Mouse (Mus musculus) cortical plate, adult 2 months (tissue): ENCODE measurements around the gene Spsb2.

Experiments
- CTCF ChIP-seq: fragments of 200-500 bp; IDR thresholded peaks from 2 replicates; pipeline ENCODE4 v1.5.1; 2011; ENCODE audit warnings: mild to moderate bottlenecking, control low read depth, low read length; ENCODE audit not compliant: insufficient read depth; ENCODE audit errors: extremely low read depth
- POLR2A ChIP-seq: fragments of 200-500 bp; IDR thresholded peaks from 2 replicates; pipeline ENCODE4 v1.6.1; 2011; ENCODE audit warnings: mild to moderate bottlenecking, low read length, control low read depth; ENCODE audit not compliant: insufficient read depth; ENCODE audit errors: extremely low read depth

GRCm38 (mm10) chr6:124805341-124806321 lies 2.8 kb upstream of the Spsb2 start:
- TF ChIP-seq POLR2A, result peak; percentile 90
- no peak for TF ChIP-seq CTCF
